Mouse (Mus musculus) heart, embryonic 15.5 days (tissue): ENCODE measurements around the gene Tmem128. TPM values are rescaled to one million over a fixed set of nuclear protein-coding genes. Genes with fewer than 3 reads are reported as not detected.

Experiments
- ATAC-seq: fragments of 200-750 bp; cut with Nextera tagmentation; replicated peaks from 2 replicates; pipeline ENCODE4 v1.8.0; 2017; ENCODE audit warnings: low read depth, moderate TSS enrichment; ENCODE audit not compliant: insufficient number of reproducible peaks, insufficient read depth, low FRiP score
- H3K27ac ChIP-seq: fragments of 300-500 bp; sonication (generic); 2 replicates; pipeline ENCODE4 v1.5.1; 2015; ENCODE audit warnings: mild to moderate bottlenecking, inconsistent platforms
- H3K27me3 ChIP-seq: fragments of 300-500 bp; sonication (generic); 2 replicates; pipeline ENCODE4 v1.6.1; 2015; ENCODE audit warnings: inconsistent platforms
- H3K36me3 ChIP-seq: fragments of 300-500 bp; sonication (generic); 2 replicates; pipeline ENCODE4 v1.6.1; 2015; ENCODE audit warnings: mild to moderate bottlenecking, inconsistent platforms
- H3K4me1 ChIP-seq: fragments of 300-500 bp; sonication (generic); replicated peaks from 2 replicates; pipeline ENCODE4 v1.6.1; 2015; ENCODE audit warnings: inconsistent platforms
- H3K4me2 ChIP-seq: fragments of 300-500 bp; sonication (generic); 2 replicates; pipeline ENCODE4 v1.6.1; 2015; ENCODE audit warnings: inconsistent platforms, mild to moderate bottlenecking, moderate library complexity
- H3K4me3 ChIP-seq: fragments of 300-500 bp; sonication (generic); 2 replicates; pipeline ENCODE4 v1.5.1; 2015; ENCODE audit warnings: mild to moderate bottlenecking, inconsistent platforms
- H3K9ac ChIP-seq: fragments of 300-500 bp; sonication (generic); 2 replicates; pipeline ENCODE4 v1.6.1; 2015; ENCODE audit warnings: mild to moderate bottlenecking, inconsistent platforms
- H3K9me3 ChIP-seq: fragments of 300-500 bp; sonication (generic); replicated peaks from 2 replicates; pipeline ENCODE4 v1.6.1; 2016; ENCODE audit warnings: inconsistent platforms
- WGBS: fragments of 180-500 bp; shearing (Covaris S2); methylation state at CpG from one replicate; pipeline ENCODE4 v1.1.7; 2015; ENCODE audit warnings: mixed read lengths; 5-methylcytosine and 5-hydroxymethylcytosine counted together
- polyA plus RNA-seq: library from polyadenylated mRNA; unstranded; fragments of >200 nt; fragmentation: Nextera tagmentation; extraction: Ambion mirVana; gene quantifications from 2 replicates; pipeline ENCODE4 v1.2.1, GENCODE M21; 2015

Gene Tmem128
- polyA plus RNA-seq, 1 experiment from 2014 or later: 41.1 TPM

GRCm38 (mm10) chr5:38255644-38256043 lies 4.3 kb upstream of the Tmem128 start:
- H3K9ac ChIP-seq: no peak overlapping the region
- no peaks in the 10 kb centered on the region for H3K36me3 ChIP-seq
- 52% methylated on average over 3 of the region's 3 CpGs for whole genome bisulfite sequencing
- H3K27ac ChIP-seq: 0 out of 2 replicates have a peak overlapping the region, but pooled peaks have one; percentile 38
- ATAC-seq: peak; percentile 53; the same call in 1 of the 2 replicates
- no peak overlapping the region for H3K4me2 ChIP-seq
- no peak overlapping the region for H3K4me3 ChIP-seq
- H3K4me1 ChIP-seq: 0 out of 2 replicates have a peak, but pooled peaks cover 3% of the 10 kb centered on the region
- H3K27me3 ChIP-seq: no peaks in the 10 kb centered on the region
- H3K9me3 ChIP-seq: no peaks in the 10 kb centered on the region

GRCm38 (mm10) chr5:38256551-38256950 lies 3.4 kb upstream of the Tmem128 start:
- ATAC-seq: no peak
- 81% methylated on average over 1 of the region's 1 CpGs for WGBS
- no peaks in the 10 kb centered on the region for H3K9me3 ChIP-seq

DNA sequence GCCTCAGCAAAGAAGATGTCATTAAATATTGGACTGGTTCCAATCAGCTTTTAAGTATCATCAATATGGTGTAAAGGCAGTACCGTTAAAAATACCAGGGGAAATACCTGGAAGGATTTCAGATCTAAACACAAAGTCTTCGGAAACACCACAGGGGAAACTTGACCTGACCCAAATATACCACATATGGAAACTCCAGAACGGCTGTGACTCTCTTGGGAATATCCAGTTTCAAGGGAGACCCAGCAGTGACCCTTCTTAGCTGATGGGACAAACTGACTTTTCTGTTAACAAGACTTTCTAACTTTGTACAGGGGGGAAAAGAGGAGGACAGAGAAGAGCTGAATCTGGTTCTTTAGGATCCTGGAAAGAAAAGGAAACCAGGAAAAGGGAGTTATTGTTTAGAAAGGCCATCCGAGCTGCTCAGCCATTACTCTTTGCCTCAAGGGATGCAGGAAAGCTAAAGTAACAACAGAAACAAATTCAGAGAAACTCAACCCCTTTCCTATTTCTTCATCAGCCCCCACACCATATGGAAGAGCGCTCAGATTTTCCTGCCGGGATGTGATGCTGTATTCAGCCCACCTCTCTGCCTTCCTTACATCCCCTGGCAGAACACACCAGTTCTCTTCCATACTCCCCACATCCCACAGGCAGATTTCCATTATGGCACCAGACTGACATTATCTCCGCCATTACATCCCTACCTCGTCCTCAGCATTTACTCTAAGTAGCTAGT lies 1.8 kb upstream of the Tmem128 start:
- no peak overlapping the region for H3K4me2 ChIP-seq

More at GRCm38 (mm10) chr5:38256551-38256950, 3.4 kb upstream of the Tmem128 start:
- Histone ChIP-seq H3K27me3 (no peaks in the 10 kb centered on the region), H3K4me3 (no peak overlapping the region), H3K36me3 (no peaks in the 10 kb centered on the region), H3K27ac (no peak overlapping the region), H3K4me2 (no peak overlapping the region), H3K9ac (no peak overlapping the region), H3K4me1 (peaks cover 10% of the 10 kb centered on the region)

DNA sequence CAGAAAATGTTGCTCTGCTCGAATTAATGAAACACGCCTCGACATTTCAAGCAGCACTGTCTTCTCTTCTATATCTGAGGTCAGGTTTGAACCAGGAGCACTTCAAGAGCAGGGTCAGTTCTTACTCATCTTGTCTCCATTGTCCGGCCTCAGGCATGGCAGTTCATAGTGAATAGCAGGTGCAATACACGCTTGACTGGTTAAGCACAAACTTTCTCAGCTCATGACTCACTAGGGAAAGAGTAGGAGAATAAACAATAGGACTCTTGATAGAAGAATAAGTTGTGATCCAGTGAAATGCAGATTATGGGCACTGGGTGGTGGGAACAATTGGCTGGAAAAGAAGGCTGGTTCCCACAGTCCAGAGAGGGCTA lies 1.2 kb upstream of the Tmem128 start:
- Histone ChIP-seq H3K4me3 (no peak overlapping the region), H3K9me3 (no peaks in the 10 kb centered on the region), H3K27me3 (no peaks in the 10 kb centered on the region), H3K27ac (no peak overlapping the region), H3K4me2 (no peak overlapping the region), H3K36me3 (peaks cover 19% of the 10 kb centered on the region; the same call in 1 of the 2 replicates), H3K4me1 (peaks cover 10% of the 10 kb centered on the region), H3K9ac (no peak overlapping the region)
- 87% methylated on average over 5 of the region's 5 CpGs for WGBS
- ATAC-seq: no peak

More for the DNA sequence above, 1.8 kb upstream of the Tmem128 start:
- Histone ChIP-seq H3K4me3 (no peak overlapping the region), H3K27ac (no peak overlapping the region), H3K27me3 (no peaks in the 10 kb centered on the region), H3K9me3 (no peaks in the 10 kb centered on the region), H3K4me1 (peaks cover 10% of the 10 kb centered on the region), H3K36me3 (peaks cover 13% of the 10 kb centered on the region; the same call in 1 of the 2 replicates), H3K9ac (no peak overlapping the region)
- ATAC-seq: no peak
- WGBS: 74% methylated on average over 8 of the region's 8 CpGs

DNA sequence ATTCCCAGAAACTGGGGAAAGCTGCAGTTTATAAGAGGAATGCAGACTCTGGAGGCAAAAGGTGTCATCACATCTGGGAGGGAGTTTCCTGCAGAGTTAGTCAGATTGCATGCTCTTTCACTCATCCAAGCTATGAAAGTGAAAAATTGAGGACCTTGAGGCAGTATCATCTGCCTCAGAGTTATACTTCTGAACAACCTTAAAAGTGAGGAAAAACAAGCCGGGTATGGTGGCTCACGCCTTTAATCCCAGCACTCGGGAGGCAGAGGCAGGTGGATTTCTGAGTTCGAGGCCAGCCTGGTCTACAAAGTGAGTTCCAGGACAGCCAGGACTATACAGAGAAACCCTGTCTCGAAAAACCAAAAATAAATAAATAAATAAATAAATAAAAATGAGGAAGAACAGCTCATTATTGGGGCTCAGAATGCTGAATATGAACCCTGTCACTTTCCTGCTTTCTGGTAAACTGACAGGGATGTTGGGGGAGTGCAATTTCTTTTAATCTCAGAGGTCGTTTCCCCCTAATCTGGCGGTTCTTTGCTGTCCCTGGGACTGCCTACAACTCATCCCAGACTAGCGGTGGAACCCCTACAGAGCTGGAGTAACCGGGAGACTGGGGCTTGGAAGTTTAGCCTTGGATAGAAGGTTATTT lies 404 bp upstream of the Tmem128 start:
- Histone ChIP-seq H3K9ac (peak overlapping the region; percentile 80), H3K4me2 (peak overlapping the region; percentile 87)

DNA sequence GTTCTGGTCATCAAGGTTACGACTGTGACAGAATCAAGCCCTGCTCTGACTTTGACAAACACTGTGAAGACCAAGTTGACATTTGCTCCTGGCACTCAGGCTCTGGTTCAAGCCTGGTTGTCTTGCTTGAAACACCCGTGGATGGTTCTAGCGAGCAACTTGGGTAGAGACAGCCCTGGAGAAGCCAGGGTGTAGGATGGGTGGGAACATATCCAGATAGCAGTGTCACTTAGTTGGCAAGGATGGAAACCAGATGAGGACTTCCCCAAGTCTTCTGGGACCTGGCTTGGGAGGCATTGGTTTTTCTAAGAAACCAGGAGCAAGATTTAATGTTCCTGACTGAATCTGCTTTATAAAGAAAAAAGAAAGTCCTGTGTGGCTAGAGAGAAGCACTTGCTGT lies 11.0 kb downstream of the Tmem128 start:
- Histone ChIP-seq H3K4me1 (no peaks in the 10 kb centered on the region), H3K9ac (no peak overlapping the region), H3K27ac (no peak overlapping the region), H3K27me3 (peaks cover 22% of the 10 kb centered on the region), H3K4me2 (no peak overlapping the region), H3K9me3 (no peaks in the 10 kb centered on the region), H3K4me3 (no peak overlapping the region), H3K36me3 (peaks cover 26% of the 10 kb centered on the region)
- WGBS: 84% methylated on average over 3 of the region's 3 CpGs
- ATAC-seq: no peak

More for the DNA sequence above, 404 bp upstream of the Tmem128 start:
- no peak for ATAC-seq
- WGBS: 42% methylated on average over 9 of the region's 9 CpGs
- peaks cover 27% of the 10 kb centered on the region; the same call in 1 of the 2 replicates for H3K36me3 ChIP-seq
- H3K4me3 ChIP-seq: peak overlapping the region; percentile 92
- H3K27ac ChIP-seq: peak overlapping the region; percentile 89
- peaks cover 10% of the 10 kb centered on the region for H3K4me1 ChIP-seq
- H3K27me3 ChIP-seq: no peaks in the 10 kb centered on the region
- no peaks in the 10 kb centered on the region for H3K9me3 ChIP-seq

- Histone ChIP-seq H3K4me2 (no peak overlapping the region), H3K36me3 (peaks cover 5% of the 10 kb centered on the region; the same call in 1 of the 2 replicates), H3K27me3 (peaks cover 51% of the 10 kb centered on the region), H3K27ac (no peak overlapping the region), H3K9ac (no peak overlapping the region), H3K4me3 (no peak overlapping the region), H3K9me3 (no peaks in the 10 kb centered on the region), H3K4me1 (peaks cover 15% of the 10 kb centered on the region)
- no peak for ATAC-seq
- WGBS: 84% methylated on average over 4 of the region's 4 CpGs
These were observed 13.8 kb downstream of the Tmem128 start for GRCm38 (mm10) chr5:38273831-38274230.

DNA sequence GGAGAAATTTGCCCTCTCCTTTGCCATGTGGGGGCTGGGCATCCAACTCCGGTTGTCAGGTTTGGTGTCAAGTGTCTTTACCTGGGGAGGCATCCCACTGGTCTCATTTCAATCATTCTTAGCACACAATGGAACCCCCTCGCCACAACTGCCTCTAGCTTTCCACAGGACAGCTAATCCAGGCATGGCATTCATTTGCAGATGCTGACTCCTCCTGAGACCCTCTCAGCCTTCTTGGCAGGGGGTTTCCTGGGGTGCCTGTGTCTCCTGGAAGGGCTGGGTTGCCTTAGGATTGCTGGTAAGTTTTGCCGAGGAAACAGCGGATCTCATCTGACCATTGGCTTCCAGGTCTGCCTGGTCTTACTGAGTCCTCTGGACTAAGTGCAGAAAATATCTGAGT lies 15.8 kb downstream of the Tmem128 start, which contains the start of gene Otop1:
TSS of gene Otop1 (plus strand) at position 202 of the 400 bp plus-strand sequence.
- no peak within 1 kb of the TSS for H3K9ac ChIP-seq
- H3K9me3 ChIP-seq: no peaks in the 10 kb centered on the region
- H3K27me3 ChIP-seq: peaks cover 70% of the 10 kb centered on the region
- WGBS: 9% methylated on average over 4 of the region's 4 CpGs
- no peak for ATAC-seq
- no peaks in the 10 kb centered on the region for H3K36me3 ChIP-seq
- peak within 1 kb of the TSS; percentile 33; the same call in 1 of the 2 replicates for H3K4me3 ChIP-seq
- no peak within 1 kb of the TSS for H3K27ac ChIP-seq
- 0 out of 2 replicates have a peak within 1 kb of the TSS, but pooled peaks have one; percentile 11 for H3K4me2 ChIP-seq
- H3K4me1 ChIP-seq: peaks cover 15% of the 10 kb centered on the region

DNA sequence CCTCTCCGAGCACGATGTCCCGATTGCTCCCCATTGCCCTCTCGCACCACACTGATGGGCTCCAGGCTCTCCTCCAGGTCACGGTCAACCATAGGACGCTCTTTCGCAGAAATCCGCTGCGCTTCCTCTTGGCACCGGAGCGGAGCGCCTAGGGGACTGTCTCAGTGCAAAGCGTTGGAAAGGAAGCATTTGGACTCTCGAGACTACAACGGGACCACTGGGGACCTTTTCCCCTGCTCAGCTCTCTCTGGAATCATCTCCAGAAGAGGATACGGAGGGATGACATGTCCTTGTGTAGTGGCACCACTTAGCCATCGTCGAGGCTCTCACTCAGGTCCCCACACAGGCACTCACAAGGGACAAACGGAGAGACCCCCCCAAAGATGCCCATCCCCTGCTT lies 16.5 kb downstream of the Tmem128 start:
- H3K4me3 ChIP-seq: peak overlapping the region; percentile 33; the same call in 1 of the 2 replicates
- peaks cover 15% of the 10 kb centered on the region for H3K4me1 ChIP-seq
- WGBS: 2% methylated on average over 19 of the region's 19 CpGs
- H3K4me2 ChIP-seq: 0 out of 2 replicates have a peak overlapping the region, but pooled peaks have one; percentile 11
- no peaks in the 10 kb centered on the region for H3K9me3 ChIP-seq
- no peak for ATAC-seq
- H3K9ac ChIP-seq: no peak overlapping the region
- H3K36me3 ChIP-seq: no peaks in the 10 kb centered on the region
- peaks cover 72% of the 10 kb centered on the region for H3K27me3 ChIP-seq
- no peak overlapping the region for H3K27ac ChIP-seq

DNA sequence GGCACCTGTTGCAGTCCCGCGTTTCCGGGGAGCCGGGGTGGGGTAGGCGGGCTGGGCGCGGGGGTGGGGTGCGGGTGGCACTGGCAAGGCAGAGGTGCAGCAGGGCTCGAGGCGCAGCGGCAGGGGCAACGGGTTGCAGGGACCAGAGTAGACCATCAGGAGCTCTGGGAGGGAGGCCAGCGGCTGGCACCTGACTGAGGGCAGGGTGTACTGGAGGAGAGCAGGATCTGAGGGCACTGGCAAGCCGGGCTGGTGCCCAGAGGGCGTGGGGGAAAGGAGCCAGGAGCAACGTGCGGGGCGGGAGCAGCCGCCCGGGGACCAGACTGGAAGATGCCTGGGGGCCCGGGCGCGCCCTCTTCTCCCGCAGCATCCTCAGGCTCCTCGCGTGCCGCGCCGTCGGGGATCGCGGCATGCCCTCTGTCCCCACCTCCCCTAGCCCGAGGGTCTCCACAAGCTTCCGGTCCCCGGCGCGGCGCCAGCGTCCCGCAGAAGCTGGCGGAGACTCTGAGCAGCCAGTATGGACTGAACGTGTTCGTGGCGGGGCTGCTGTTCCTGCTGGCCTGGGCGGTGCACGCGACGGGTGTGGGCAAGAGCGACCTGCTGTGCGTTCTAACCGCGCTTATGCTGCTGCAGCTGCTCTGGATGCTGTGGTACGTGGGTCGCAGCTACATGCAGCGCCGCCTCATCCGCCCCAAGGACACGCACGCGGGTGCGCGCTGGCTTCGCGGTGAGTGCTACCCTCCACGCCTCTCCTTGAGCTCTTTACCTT lies 17.3 kb downstream of the Tmem128 start:
- H3K36me3 ChIP-seq: no peaks in the 10 kb centered on the region
- no peak for ATAC-seq
- no peak overlapping the region for H3K9ac ChIP-seq
- H3K27me3 ChIP-seq: peaks cover 72% of the 10 kb centered on the region
- WGBS: 3% methylated on average over 64 of the region's 65 CpGs
- H3K4me1 ChIP-seq: peaks cover 15% of the 10 kb centered on the region
- no peak overlapping the region for H3K27ac ChIP-seq
- H3K9me3 ChIP-seq: no peaks in the 10 kb centered on the region
- peak overlapping the region; percentile 54 for H3K4me2 ChIP-seq
- peak overlapping the region; percentile 33 for H3K4me3 ChIP-seq
